Mouse (Mus musculus) v-Abl transformed pro-B cells (cell line): ENCODE measurements at regions not wholly inside any gene's neighbourhood (a gene's known extent, or its start where the extent isn't known, plus 50 kb on each side); places are given as distances from the start of the nearest gene placed in this dataset.

Experiments
- in situ Hi-C, 2 experiments: fragments of 400-800 bp; cut with MboI; formaldehyde crosslinking; loops; one replicate each; pipeline ENCODE4 v1.15.1; 2025; ENCODE audit not compliant: unreplicated experiment in 2 of 2

DNA sequence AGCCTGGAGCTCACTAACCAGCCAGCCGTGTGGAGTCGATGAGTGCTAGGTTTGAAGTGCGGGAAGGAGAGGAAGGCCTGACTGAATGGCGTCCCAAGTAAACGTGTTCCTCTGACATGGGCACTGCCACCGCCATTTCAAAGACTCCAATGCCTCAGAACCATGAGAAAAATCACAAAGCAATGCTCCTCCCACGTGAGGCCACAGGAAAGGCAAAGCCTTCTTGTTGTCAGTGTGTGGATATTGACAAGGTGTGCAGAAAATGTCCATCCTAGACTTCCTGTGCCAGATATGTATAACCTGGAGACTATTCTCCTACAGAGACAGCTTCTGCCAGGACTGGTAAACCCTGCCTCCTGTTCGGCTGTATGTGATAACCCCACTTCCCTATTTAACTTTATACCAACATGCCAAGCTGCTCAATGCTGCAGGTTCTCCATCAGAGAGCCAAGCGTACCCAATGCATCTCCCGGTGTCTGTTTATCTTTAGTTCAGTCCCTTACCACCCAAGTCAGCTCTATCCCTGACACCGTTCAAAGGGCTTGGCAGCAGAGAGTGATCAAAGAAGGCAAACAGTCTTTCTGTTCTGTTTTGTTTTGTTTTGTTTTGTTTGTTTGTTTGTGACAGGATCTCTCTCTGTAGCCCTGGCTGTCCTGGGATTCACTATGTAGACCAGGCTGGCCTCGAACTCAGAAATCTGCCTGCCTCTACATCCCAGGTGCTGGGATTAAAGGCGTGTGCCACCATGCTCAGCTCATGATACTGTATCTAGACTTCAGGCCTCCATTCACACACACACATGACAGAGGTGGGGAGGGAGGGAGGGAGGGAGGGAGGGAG, 124.8 kb upstream of the Tbl1xr1 start:
- in situ Hi-C loops = loop anchor here in 1 of 2 experiments (10.0 kb wide), 1 partner anchor 1127 kb away; no protein-coding TSS in a partner anchor

- in situ Hi-C loops = loop anchor here in 1 of 2 experiments (10.0 kb wide), 1 partner anchor 1128 kb away; no protein-coding TSS in a partner anchor
These were observed 123.6 kb upstream of the Tbl1xr1 start for GRCm38 (mm10) chr3:21952695-21953415.

DNA sequence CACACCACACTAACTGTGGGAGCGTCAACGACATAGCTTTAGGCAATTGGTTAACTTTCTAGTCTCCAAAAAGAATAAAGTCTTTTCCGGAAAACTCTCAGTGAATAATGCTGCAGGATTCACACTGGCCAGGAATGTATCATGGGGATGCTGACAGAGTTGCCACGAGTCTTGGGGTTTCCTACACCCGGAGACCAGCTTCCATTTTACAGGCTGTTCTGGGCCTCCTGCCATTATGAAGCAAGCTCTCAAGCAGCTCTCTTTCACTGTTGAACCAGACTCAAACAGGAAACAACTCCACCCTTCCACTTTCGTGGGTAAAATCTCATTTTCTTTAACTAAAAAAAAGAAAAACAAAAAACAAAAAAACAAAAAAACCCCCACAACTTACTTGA, 123.0 kb upstream of the Tbl1xr1 start:
- in situ Hi-C loops = loop anchor here in 1 of 2 experiments (10.0 kb wide), 1 partner anchor 1129 kb away; no protein-coding TSS in a partner anchor

- in situ Hi-C loops = loop anchor here (5.0 to 10.0 kb wide), 2 partner anchors 67 to 1131 kb away; no protein-coding TSS in a partner anchor
These were observed 120.8 kb upstream of the Tbl1xr1 start for GRCm38 (mm10) chr3:21955681-21956080.

DNA sequence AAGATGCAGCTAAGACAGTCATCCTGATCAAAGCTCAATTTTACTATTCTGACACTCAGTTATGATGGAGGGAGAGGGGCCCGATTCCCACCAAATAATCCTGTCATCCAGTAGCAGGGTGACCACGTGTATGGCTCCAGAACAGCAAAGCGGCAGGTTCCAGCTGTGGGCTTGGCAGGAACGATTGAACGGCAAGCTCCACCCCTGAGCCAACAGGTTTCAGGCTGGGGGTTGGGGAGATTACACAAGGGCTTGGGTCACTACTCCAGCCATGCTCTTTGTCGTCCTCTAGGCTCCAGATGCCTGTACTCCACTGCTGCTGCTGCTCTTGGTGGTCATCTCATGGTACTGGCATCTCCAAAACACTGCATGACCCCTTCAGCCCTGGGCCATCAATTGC, 119.3 kb upstream of the Tbl1xr1 start:
- in situ Hi-C loops = loop anchor here (5.0 to 10.0 kb wide), 2 partner anchors 65 to 1132 kb away; no protein-coding TSS in a partner anchor

DNA sequence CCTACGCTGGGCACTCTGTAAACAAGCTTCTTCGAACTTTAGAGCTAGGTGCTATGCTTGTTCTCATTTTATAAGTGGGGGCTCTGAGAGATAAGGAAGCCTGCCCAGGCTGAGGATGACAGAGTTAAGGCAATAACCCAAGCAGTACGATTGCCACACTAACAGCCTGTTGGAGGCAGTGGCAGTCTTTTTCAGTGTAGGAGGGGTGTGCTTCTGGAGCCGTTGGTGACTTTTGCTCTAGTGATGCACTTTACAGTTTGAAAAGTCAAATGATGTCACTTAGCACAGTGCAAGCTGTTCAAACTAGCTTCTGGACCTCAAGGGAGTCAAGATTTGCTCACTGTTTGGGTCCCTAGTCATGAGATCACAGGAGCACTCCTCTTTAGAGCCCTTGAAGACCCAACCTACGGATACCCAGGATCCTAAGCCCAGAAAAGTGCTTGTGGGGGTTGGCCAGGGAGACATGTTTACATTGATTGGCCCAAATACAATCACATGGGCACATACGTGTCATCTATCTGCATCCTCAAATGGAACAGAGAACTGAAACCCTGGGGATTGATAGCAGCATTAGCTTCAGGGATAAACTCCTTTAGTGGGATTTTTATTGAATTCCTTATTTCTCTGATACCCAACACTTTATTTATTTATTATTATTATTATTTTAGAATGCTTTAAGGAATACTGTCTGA, 117.7 kb upstream of the Tbl1xr1 start:
- in situ Hi-C loops = loop anchor here (5.0 to 10.0 kb wide), 2 partner anchors 64 to 1134 kb away; no protein-coding TSS in a partner anchor

DNA sequence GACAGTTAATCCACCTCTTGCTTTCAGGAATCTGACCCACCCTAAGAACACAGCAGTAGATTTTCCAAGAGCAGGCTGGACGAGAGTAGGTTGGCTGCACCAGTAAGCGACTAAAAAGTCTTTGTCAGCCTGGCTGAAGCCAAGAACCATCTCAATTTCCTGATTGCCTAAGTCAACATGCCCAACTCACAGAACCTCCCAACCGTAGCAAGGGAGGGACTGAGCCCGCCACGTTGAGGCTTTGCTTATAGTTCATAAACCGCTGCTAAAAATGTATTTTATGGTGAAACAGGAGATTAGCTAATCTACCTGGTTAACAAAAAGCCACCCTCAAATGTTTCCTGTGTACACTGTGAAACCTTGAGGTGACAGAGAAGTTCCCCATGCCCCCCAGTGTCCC, 115.4 kb upstream of the Tbl1xr1 start:
- in situ Hi-C loops = no loop called here

GRCm38 (mm10) chr3:21961746-21962145, 114.7 kb upstream of the Tbl1xr1 start:
- in situ Hi-C loops = no loop called here

DNA sequence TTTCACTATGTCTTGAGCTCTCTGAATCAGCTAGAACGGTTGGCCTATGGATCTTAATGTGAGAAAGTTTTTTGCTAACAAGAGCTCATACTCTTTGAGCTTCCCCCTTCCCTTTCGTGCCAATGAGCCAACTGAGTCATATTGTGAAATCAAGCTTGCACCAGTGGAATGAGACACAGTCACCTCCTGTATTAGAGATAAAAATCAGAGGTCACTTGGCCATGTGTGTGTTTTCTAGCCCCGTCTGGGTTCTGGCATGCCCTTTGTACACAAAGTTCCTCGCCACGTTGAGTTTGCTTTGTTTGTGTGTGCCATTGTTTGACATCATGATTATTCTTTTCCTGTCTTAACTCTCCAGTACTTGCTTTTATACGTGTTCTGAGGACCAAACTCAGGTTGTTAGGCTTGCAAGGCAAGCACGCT, 114.1 kb upstream of the Tbl1xr1 start:
- in situ Hi-C loops = no loop called here

- in situ Hi-C loops = no loop called here
These were observed 113.3 kb upstream of the Tbl1xr1 start for GRCm38 (mm10) chr3:21962921-21963732.

- in situ Hi-C loops = no loop called here
These were observed 112.6 kb upstream of the Tbl1xr1 start for GRCm38 (mm10) chr3:21963733-21964351.

DNA sequence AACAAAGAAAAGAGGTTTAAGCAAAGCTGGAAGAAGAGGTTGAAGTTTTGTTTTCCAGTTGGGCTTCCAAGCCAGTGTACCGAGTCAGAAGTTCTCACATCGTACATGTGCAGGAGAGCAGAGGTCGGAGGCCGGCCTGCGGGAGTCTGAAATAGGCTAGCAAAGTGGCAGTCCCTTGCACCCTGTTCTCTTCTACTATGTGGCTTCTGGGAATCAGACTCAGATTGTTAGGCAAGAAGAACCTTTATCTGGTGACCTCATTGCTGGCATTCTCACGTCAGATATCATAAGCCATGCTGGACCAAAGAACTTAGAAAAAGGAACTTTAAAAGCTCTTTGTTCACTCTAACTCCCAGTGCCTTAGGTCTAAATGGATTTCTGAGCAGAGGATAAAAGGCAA, 112.0 kb upstream of the Tbl1xr1 start:
- in situ Hi-C loops = no loop called here

GRCm38 (mm10) chr3:21965556-21965955, 110.9 kb upstream of the Tbl1xr1 start:
- in situ Hi-C loops = no loop called here

DNA sequence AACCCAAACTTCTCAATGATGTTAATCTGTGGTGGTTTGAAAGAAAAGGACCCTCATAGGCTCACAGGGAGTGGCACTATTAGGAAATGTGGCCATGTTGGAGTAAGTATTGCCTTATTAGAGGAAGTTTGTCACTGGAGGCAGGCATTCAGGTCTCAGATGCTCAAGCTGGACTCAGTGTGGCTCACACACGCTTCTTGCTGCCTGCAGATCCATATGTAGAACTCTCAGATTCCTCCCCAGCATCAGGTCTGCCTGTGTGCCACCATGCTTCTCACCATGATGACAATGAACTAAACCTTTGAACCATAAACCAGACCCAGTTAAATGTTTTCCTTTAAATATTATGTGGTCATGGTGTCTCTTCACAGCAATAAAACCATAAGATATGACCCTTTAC, 104.7 kb upstream of the Tbl1xr1 start:
- in situ Hi-C loops = no loop called here

GRCm38 (mm10) chr3:21973153-21973552, 103.3 kb upstream of the Tbl1xr1 start:
- in situ Hi-C loops = no loop called here

DNA sequence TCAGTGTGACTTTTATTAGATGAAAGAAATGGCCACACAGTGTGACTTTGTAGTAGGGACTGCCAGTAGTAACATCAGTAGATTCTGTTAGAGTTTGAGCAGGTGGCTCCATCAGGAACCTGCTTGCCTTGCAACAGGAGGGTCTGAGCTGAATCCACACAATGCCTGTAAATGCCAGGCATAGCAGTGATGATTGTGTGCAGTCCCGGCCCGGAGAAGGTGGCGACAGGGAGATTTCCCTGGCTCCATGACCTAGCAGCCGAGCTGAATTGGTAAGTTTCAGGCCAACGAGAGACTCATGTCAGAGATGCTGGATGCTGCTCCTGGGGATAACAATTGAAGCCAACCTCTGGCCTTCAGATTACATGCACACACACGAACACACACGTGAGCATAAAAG, 102.8 kb upstream of the Tbl1xr1 start:
- in situ Hi-C loops = no loop called here

DNA sequence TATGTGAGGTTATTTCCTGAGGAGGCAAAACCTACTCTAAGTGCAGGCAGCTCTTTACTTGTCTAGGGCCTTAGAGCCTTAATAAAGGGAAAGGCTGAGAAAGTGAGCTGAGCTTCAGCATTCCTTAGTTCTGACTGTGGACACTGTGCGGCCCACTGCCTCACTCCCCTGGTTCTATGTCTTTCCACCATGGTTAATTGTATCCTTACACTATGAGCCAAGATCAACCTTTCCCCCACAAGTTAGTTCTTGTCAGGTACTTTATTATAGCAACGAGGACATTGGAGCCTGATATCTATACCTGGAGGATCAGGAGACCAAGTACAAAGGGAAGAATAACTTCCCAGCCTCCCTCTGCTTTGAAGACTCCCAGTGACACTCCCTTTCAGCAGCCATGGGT, 101.7 kb upstream of the Tbl1xr1 start:
- in situ Hi-C loops = loop anchor here in 1 of 2 experiments (25.0 kb wide), 1 partner anchor 1912 kb away; the partner anchor contains the start of gene Hltf

GRCm38 (mm10) chr3:21977775-21978174, 98.7 kb upstream of the Tbl1xr1 start:
- in situ Hi-C loops = loop anchor here in 1 of 2 experiments (25.0 kb wide), 1 partner anchor 1915 kb away; the partner anchor contains the start of gene Hltf

GRCm38 (mm10) chr3:21982991-21983390, 93.5 kb upstream of the Tbl1xr1 start:
- in situ Hi-C loops = loop anchor here in 1 of 2 experiments (25.0 kb wide), 1 partner anchor 1921 kb away; the partner anchor contains the start of gene Hltf
